Mouse (Mus musculus) G1E (cell line): ENCODE data around the gene Dydc1. TPM values are rescaled to one million over a fixed set of nuclear protein-coding genes. Genes with fewer than 3 reads are reported as not detected.

ENCODE experiments used
- ATAC-seq: 2 replicates; pipeline ENCODE4 v1.8.0; 2016; ENCODE audit warnings: mild to moderate bottlenecking; ENCODE audit not compliant: insufficient number of reproducible peaks, poor library complexity, low FRiP score, severe bottlenecking; ENCODE audit errors: extremely low read depth
- DNase-seq: peaks from one replicate; pipeline ENCODE4 v3.0.0; 2012; ENCODE audit warnings: low spot score
- H3K27me3 ChIP-seq: 2 replicates; pipeline ENCODE4 v1.6.1; 2012; ENCODE audit warnings: mild to moderate bottlenecking, low read length, inconsistent platforms; ENCODE audit not compliant: insufficient read depth
- H3K36me3 ChIP-seq: replicated peaks from 2 replicates; pipeline ENCODE3; 2012; ENCODE audit warnings: mild to moderate bottlenecking, inconsistent platforms
- H3K4me1 ChIP-seq: 2 replicates; pipeline ENCODE4 v1.6.1; 2012; ENCODE audit warnings: low read depth, low read length, inconsistent platforms, mixed read lengths; ENCODE audit not compliant: insufficient read depth
- H3K4me3 ChIP-seq: 2 replicates; pipeline ENCODE4 v1.5.1; 2012; ENCODE audit warnings: low read depth, mild to moderate bottlenecking, inconsistent platforms, low read length, moderate library complexity, mixed read lengths
- H3K9me3 ChIP-seq: replicated peaks from 2 replicates; pipeline ENCODE4 v1.6.1; 2012; ENCODE audit warnings: inconsistent platforms
- CTCF ChIP-seq: IDR thresholded peaks from 2 replicates; pipeline ENCODE4 v1.5.1; 2012; ENCODE audit warnings: low read depth, low read length, inconsistent platforms, mixed read lengths
- GATA1 ChIP-seq: IDR thresholded peaks from 2 replicates; pipeline ENCODE4 v1.6.1; 2012; ENCODE audit warnings: borderline replicate concordance, low read length, inconsistent platforms, mixed read lengths
- GATA2 ChIP-seq: IDR thresholded peaks from 2 replicates; pipeline ENCODE4 v1.6.1; 2012; ENCODE audit warnings: low read depth, low read length, inconsistent platforms, borderline replicate concordance
- POLR2AphosphoS5 ChIP-seq: IDR thresholded peaks from 2 replicates; pipeline ENCODE4 v1.6.1; 2012; ENCODE audit warnings: low read depth, low read length, inconsistent platforms; ENCODE audit not compliant: insufficient replicate concordance
- TAL1 ChIP-seq: conservative IDR thresholded peaks from 2 replicates; pipeline ENCODE4 v1.6.1; 2012; ENCODE audit warnings: low read depth, low read length, inconsistent platforms, mixed read lengths
- polyA plus RNA-seq: library from polyadenylated mRNA; stranded (reverse); fragments of >175 nt; gene quantifications from 2 replicates; pipeline ENCODE4 v1.2.3, GENCODE M21; 2012
- total RNA-seq, 2 experiments: library from RNA; stranded (forward) in 1 of 2; stranded (reverse) in 1 of 2; fragments of 200-1000 nt in 1 of 2; fragments of >200 nt in 1 of 2; fragmentation: Nextera tagmentation in 1 of 2; gene quantifications; 2 replicates each; pipeline ENCODE4 v1.2.3; 2014 to 2017

The Dydc1 gene
- total and polyA plus RNA-seq, 3 experiments = not detected

DNA sequence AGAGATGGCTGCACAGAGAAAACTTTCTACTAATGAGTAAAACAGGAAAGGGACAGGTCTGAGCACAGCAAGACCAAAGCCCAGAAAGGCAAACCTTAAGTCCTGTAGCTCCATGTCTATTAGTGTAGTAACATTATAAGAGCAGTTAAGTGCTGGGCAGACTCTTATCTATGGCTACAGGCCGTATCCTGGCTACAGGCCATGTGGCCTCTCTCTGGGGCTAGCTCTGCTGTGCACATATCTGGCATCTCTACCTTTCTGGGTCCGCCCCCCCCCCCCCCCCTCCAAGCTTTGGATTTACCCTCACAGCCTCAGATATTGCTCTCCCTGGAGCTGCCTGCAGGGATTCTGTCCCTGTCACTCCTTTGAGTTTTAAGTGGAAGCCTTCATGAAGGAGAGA is 7.5 kb upstream of the Dydc1 start:
- Histone ChIP-seq H3K36me3 (no peaks in the 10 kb centered on the region), H3K27me3 (peaks cover 3% of the 10 kb centered on the region; the same call in 1 of the 2 replicates), H3K9me3 (no peaks in the 10 kb centered on the region), H3K4me1 (no peaks in the 10 kb centered on the region), H3K4me3 (no peak overlapping the region)
- DNase-seq (no peak), ATAC-seq (no peak)
- no peak for TF ChIP-seq POLR2AphosphoS5
- no peak for TF ChIP-seq GATA2
- no peak for TF ChIP-seq CTCF
- TF ChIP-seq GATA1 = no peak
- no peak for TF ChIP-seq TAL1

DNA sequence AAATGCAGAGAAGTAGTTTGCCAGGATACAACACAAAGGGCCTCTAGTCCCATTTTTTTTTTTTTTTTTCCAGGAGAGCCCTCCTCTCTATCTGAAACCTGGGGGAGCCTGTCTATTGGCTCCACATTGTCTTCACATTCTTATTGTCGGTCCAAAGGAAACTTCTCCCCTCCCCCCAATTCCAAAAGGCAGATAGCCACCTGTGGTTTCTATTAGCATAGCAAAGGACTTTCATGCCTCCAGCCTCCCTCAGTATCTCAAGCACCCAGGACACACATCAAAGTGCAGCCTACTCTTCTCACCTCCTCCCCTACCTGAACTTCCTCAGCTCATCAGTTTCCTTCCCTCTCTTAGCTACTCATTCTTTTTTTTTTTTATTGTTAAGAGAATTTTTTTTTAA is 6.3 kb upstream of the Dydc1 start:
- peaks cover 3% of the 10 kb centered on the region; the same call in 1 of the 2 replicates for H3K27me3 ChIP-seq
- H3K36me3 ChIP-seq = no peaks in the 10 kb centered on the region
- DNase-seq = no peak
- ATAC-seq = no peak
- no peak overlapping the region for H3K4me3 ChIP-seq
- TF ChIP-seq TAL1 (no peak), CTCF (no peak), GATA2 (no peak), GATA1 (no peak), POLR2AphosphoS5 (no peak)
- H3K9me3 ChIP-seq = no peaks in the 10 kb centered on the region
- no peaks in the 10 kb centered on the region for H3K4me1 ChIP-seq

DNA sequence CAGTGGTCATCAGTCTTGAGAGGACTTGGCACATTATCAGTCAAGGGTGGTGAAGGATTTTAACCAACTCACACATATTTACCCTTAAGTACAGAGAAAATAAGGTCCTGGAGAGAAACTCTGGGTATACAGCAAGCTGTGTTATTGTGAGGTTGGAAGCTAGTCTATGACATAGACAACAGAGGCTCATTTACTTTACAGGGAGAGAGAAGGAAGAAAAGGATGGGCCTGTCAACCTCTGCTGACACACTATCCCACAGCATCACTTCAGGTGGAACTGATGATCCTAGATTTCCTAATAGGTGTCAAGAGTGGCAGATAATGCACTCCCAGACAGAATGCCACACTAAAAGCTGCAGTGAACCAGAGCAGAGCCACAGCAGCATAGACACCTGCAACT is 3.6 kb upstream of the Dydc1 start, which contains the start of gene Dydc2:
Gene Dydc2, minus strand, starts transcription at position 101 of the 400 bp plus-strand sequence.
- Histone ChIP-seq H3K9me3 (no peaks in the 10 kb centered on the region), H3K4me1 (no peaks in the 10 kb centered on the region), H3K27me3 (peaks cover 5% of the 10 kb centered on the region), H3K4me3 (no peak within 1 kb of the TSS), H3K36me3 (no peaks in the 10 kb centered on the region)
- DNase-seq (no peak), ATAC-seq (no peak)
- TF ChIP-seq GATA1 (no peak), TAL1 (no peak), GATA2 (no peak), CTCF (no peak), POLR2AphosphoS5 (no peak)

DNA sequence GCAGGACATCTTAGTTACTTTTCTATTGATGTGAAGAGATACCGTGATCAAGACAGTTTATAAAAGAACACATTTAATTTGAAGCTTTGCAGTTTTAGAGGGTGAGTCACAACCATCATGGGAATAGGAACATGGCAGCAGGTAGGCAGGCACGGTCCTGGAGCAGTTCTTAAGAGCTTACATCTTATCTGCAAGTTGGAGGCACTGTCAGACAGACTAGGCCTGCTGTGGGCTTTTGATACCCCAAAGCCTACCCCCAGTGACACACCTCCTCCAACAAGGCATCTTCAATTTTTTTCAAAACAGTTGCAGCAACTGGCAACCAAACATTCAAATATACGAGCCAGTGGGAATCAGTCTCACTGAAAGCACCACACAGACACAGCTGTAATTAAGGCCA is 2.4 kb upstream of the Dydc1 start:
- peaks cover 5% of the 10 kb centered on the region for H3K27me3 ChIP-seq
- TF ChIP-seq TAL1 = no peak
- TF ChIP-seq CTCF = no peak
- no peak for TF ChIP-seq GATA1
- no peak for TF ChIP-seq GATA2
- no peak for TF ChIP-seq POLR2AphosphoS5
- H3K36me3 ChIP-seq = no peaks in the 10 kb centered on the region
- no peak overlapping the region for H3K4me3 ChIP-seq
- DNase-seq = no peak
- H3K4me1 ChIP-seq = no peaks in the 10 kb centered on the region
- no peak for ATAC-seq
- no peaks in the 10 kb centered on the region for H3K9me3 ChIP-seq

DNA sequence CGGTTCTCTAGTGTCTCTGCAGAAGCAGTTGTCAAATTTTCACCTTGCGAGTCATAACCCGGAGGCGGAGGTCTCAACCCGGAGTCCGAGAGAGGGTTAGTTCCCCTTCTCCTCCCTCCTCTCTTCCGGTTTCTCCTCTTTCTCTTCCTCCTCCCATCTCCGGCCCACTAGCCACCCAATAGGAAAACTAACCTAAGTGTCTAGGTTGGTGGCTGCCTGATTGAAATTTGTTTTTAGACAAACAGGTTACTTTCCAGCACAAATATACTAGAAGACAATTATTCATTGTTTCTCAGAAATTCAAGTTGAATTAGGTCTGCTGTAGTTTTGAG is 199 bp downstream of the Dydc1 start:
- ATAC-seq (no peak), DNase-seq (no peak)
- H3K9me3 ChIP-seq = no peaks in the 10 kb centered on the region
- H3K36me3 ChIP-seq = no peaks in the 10 kb centered on the region
- H3K27me3 ChIP-seq = peaks cover 7% of the 10 kb centered on the region
- H3K4me3 ChIP-seq = no peak overlapping the region
- TF ChIP-seq TAL1 = no peak
- no peak for TF ChIP-seq POLR2AphosphoS5
- no peak for TF ChIP-seq CTCF
- TF ChIP-seq GATA1 = no peak
- no peak for TF ChIP-seq GATA2
- no peaks in the 10 kb centered on the region for H3K4me1 ChIP-seq

DNA sequence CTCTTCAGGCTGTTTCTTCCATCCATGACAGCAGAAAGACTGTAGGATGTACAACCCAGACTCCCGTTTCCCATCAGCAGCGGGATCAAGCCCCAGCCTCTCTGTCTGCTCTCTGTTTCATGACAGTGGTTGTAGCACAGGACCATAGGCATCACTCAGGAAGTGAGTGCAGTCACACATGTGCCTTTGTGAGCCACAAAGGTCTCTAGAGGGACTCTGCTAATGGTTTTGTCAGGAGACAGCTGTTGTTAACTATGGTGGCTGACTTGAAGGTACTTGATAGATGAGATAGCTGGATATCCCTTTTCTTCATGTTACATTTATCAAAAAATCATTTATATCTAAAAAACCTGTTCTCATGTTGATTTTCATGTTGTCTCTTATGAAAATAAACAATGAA is 9.7 kb downstream of the Dydc1 start:
- Histone ChIP-seq H3K27me3 (peaks cover 6% of the 10 kb centered on the region; the same call in 1 of the 2 replicates), H3K4me1 (no peaks in the 10 kb centered on the region), H3K36me3 (no peaks in the 10 kb centered on the region), H3K4me3 (no peak overlapping the region), H3K9me3 (no peaks in the 10 kb centered on the region)
- TF ChIP-seq POLR2AphosphoS5 (no peak), GATA2 (no peak), CTCF (no peak)
- DNase-seq = no peak
- no peak for ATAC-seq

DNA sequence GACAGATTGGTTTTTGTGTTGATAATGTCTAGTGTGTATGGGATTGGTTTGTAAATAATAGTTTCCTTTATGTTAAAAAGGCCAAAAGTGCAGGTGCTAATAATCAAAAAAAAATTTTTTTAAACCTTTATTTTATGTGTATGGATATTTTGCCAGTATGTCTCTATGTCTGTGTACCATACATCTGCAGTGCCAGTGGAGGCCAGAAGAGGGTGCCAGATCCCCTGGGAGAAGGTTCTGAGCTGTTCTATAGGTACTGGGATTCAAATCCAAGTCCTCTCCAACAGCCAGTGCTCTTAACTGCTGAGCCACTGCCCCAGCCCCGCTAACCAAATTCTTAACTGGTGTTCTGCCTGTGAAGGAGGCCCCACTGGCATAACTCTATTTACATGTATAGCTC is 14.8 kb downstream of the Dydc1 start:
- Histone ChIP-seq H3K4me3 (no peak overlapping the region), H3K27me3 (no peaks in the 10 kb centered on the region), H3K4me1 (peaks cover 2% of the 10 kb centered on the region; the same call in 1 of the 2 replicates), H3K9me3 (no peaks in the 10 kb centered on the region), H3K36me3 (no peaks in the 10 kb centered on the region)
- TF ChIP-seq TAL1 = no peak
- TF ChIP-seq CTCF = peak; percentile 56
- DNase-seq = no peak
- ATAC-seq = no peak
